Mouse (Mus musculus) brain, embryonic 14.5 days (tissue): ENCODE measurements around the gene Pcbp4.

Source experiments
- CTCF ChIP-seq: fragments of 200-500 bp; IDR thresholded peaks from 2 replicates; pipeline ENCODE4 v1.5.1; 2012; ENCODE audit warnings: inconsistent platforms, mild to moderate bottlenecking, moderate library complexity, borderline replicate concordance; ENCODE audit not compliant: insufficient read depth, insufficient read length; ENCODE audit errors: extremely low read depth
- POLR2A ChIP-seq: fragments of 200-500 bp; IDR thresholded peaks from 2 replicates; pipeline ENCODE4 v1.6.1; 2012; ENCODE audit warnings: mild to moderate bottlenecking, inconsistent platforms, borderline replicate concordance; ENCODE audit not compliant: poor library complexity, insufficient read depth, insufficient read length, severe bottlenecking; ENCODE audit errors: extremely low read depth

DNA sequence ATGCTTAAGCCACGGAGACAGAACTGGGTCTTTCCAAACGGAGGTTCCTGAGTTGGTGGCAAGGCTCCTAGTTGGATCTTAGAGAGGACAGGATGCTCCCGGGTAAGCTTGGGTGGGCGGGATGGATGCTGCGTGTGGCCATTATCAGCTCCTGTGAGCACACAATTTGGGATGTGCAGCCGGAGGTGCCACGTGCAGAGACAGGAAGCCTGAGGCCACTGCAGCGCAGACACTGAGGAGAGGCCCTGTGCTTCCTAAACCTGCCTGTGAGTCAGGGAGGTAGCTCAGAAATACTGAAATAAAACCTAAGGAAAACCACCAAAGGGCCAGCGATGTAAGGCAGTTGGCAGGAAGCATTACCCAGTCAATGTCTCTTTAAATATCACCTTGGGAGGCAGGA is 16.7 kb downstream of the Pcbp4 start:
- TF ChIP-seq CTCF = no peak
- no peak for TF ChIP-seq POLR2A
